Mouse (Mus musculus) heart, adult 9 months (tissue): ENCODE data around the gene Ubr2.

Source experiments
- DNase-seq, 2 experiments: peaks; one replicate each; pipeline ENCODE4 v3.0.0; 2022; ENCODE audit warnings: low spot score in 2 of 2

Gene Ubr2

DNA sequence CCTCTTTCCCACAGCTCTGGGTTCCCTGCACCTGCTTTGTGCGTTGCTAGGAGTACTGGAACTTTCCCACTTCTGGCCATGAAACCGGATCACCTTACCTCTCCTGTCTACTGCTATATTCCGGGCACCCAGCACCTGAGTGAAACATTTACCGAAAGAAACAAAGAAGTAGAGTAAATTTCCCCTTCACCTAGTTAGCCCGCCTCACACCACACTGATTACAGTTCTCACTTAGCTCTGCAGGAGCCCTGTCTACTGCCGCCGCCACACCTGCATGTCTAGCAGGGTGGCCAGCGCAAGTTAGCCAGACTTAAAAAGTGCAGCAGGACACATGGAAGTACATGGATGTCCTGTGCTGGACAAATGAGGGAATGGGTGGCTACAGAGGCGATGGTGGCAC, 127.2 kb downstream of the Ubr2 start:
- DNase-seq, result no peak

DNA sequence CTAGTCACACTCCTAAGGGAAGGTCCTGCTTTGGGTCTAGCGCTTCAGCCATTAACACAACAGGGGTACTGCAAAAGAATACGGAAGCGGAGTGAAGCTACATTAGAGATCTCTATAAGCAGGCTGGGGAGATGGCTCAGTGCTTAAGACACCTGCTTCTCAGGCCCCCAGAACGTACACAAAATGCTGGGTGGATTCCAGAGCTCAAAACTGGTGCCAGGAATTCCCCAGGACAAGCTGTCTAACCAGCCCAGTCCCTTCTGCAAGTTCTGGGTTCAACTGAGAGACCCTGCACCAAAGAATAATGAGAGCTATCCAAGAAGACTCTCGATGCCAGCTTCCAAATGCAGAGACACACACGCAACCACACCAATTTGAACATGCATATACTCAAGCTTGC, 128.6 kb downstream of the Ubr2 start:
- DNase-seq, result no peak

DNA sequence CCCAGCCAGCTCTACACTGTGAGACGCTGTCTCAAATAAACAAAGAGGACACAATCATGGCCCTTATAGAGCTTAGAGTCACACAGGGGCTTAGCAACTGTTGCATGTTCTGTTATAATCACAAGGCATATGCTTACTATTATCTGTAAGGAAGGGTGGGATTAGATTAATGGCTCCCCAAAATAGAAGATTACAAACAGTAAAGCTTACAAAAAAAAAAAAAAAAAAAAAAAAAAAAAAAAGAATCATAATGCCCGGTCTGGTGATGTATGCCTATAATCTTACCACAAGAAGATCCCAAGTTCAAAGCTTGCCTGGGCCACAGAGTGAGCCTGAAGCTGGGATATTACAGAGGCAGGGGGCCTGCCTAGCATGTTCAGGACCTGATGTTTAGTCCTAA, 130.0 kb downstream of the Ubr2 start:
- no peak for DNase-seq

DNA sequence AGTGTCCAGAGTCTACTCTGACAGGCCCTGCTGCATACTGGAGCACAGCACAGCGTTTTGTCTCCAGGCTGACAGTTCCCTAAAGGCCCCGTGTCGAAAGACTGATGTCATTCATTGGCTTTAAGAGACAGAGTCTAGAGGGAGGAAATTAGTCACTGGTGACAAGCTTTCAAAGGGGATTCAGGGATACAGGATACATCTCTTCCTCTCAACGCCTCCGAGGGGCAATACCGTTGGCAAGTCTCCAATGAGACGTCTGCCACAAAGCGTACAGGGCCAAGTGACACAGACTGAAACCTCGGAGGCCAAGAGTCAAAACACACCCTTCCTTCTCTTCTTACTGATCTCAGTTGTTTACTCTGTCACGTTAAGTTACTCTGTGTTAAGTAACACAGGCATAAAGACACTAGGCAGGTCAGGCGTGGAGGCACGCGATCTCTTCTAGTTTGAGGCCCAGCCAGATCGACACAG, 130.5 kb downstream of the Ubr2 start:
- DNase-seq, result peak; percentile 90 to 93
